Mouse (Mus musculus): ENCODE results near the gene Thrb. TPM values are rescaled to one million over a fixed set of nuclear protein-coding genes. Genes with fewer than 3 reads are reported as not detected.

Gene Thrb
- total and polyA plus RNA-seq, 3 experiments: 7.7 to 28.1 (median 27.5) TPM

DNA sequence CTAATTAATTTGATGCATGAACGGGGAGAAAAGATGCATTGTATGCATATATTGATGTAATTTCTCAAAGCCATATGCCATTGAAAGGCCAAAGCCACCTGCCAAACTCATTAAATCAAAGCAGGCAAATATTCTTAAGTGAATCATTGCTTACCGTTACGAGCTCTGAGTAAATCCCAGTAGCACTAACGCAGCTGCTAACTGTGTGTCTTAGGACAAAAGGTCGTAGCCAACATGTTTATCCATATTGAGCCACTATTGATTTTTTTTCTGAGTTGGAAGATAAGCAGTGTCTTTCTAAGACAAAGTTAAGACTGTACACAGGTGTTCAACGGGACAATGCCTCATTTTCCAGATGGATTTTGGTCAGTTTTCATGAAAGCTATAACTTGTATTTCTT lies 323.8 kb downstream of the Thrb start:
- TF ChIP-seq EP300 (IDR thresholded peaks at IDR 0.05; ENCODE audit: insufficient read depth, low read depth, low read length) (no peak), CTCF (IDR thresholded peaks at IDR 0.05) (no peak), POLR2A (IDR thresholded peaks at IDR 0.05; ENCODE audit: insufficient read depth, low read depth, low read length) (no peak)
- no peaks in the 10 kb centered on the region for H3K36me3 ChIP-seq (ENCODE audit: control insufficient read depth, insufficient read depth, low read length)
- no peaks in the 10 kb centered on the region for H3K79me2 ChIP-seq (replicated peaks; ENCODE audit: control insufficient read depth, insufficient read depth, low read length)
- H3K27ac ChIP-seq: no peak overlapping the region
- no peak overlapping the region for H3K4me3 ChIP-seq
- DNase-seq: no peak
- no peaks in the 10 kb centered on the region for H3K4me1 ChIP-seq (ENCODE audit: control insufficient read depth, insufficient read depth, low read length)
- no peaks in the 10 kb centered on the region for H3K27me3 ChIP-seq (ENCODE audit: control insufficient read depth, insufficient read depth, low read length)
- intact Hi-C loops (cut with DNase I): no loop called here
- no peak overlapping the region for H3K9ac ChIP-seq (ENCODE audit: low read depth, low read length)
- WGBS: 68% methylated on average over 6 of the region's 6 CpGs

DNA sequence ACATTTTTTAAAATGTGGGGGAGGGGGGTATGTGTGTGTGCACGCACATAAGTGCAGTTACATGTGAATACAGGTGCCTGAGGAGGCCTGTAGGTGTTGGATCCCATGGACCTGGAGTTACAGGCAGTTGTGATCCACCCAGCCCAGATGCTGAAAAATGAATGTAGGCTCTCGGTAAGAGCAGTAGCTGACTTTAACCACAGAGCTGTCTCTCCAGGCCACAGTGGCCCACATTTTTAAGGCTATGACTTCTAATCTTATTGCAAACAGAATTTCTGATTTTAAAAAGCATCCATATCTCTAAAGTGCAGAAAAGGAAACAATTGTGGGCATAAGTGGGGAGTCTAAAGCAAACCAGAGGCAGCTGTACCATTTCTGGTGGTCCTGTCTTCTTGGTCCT lies 328.5 kb downstream of the Thrb start:
- WGBS: 84% methylated on average over 2 of the region's 2 CpGs
- no peak for DNase-seq
- no peak overlapping the region for H3K4me3 ChIP-seq
- no peaks in the 10 kb centered on the region for H3K4me1 ChIP-seq (ENCODE audit: control insufficient read depth, insufficient read depth, low read length)
- no peaks in the 10 kb centered on the region for H3K36me3 ChIP-seq (ENCODE audit: control insufficient read depth, insufficient read depth, low read length)
- no peak overlapping the region for H3K27ac ChIP-seq
- no peaks in the 10 kb centered on the region for H3K27me3 ChIP-seq (ENCODE audit: control insufficient read depth, insufficient read depth, low read length)
- intact Hi-C loops (cut with DNase I): no loop called here
- H3K9ac ChIP-seq (ENCODE audit: low read depth, low read length): no peak overlapping the region
- TF ChIP-seq CTCF (IDR thresholded peaks at IDR 0.05) (no peak), POLR2A (IDR thresholded peaks at IDR 0.05; ENCODE audit: insufficient read depth, low read depth, low read length) (no peak), EP300 (IDR thresholded peaks at IDR 0.05; ENCODE audit: insufficient read depth, low read depth, low read length) (no peak)
- no peaks in the 10 kb centered on the region for H3K79me2 ChIP-seq (replicated peaks; ENCODE audit: control insufficient read depth, insufficient read depth, low read length)

GRCm38 (mm10) chr14:17989182-17989581 lies 329.1 kb downstream of the Thrb start:
- Histone ChIP-seq H3K9ac (ENCODE audit: low read depth, low read length) (no peak overlapping the region), H3K27me3 (ENCODE audit: control insufficient read depth, insufficient read depth, low read length) (no peaks in the 10 kb centered on the region), H3K36me3 (ENCODE audit: control insufficient read depth, insufficient read depth, low read length) (no peaks in the 10 kb centered on the region), H3K4me1 (ENCODE audit: control insufficient read depth, insufficient read depth, low read length) (no peaks in the 10 kb centered on the region), H3K4me3 (no peak overlapping the region), H3K27ac (no peak overlapping the region), H3K79me2 (replicated peaks; ENCODE audit: control insufficient read depth, insufficient read depth, low read length) (no peaks in the 10 kb centered on the region)
- intact Hi-C loops (cut with DNase I): no loop called here
- TF ChIP-seq CTCF (IDR thresholded peaks at IDR 0.05) (no peak), POLR2A (IDR thresholded peaks at IDR 0.05; ENCODE audit: insufficient read depth, low read depth, low read length) (no peak), EP300 (IDR thresholded peaks at IDR 0.05; ENCODE audit: insufficient read depth, low read depth, low read length) (no peak)
- WGBS: 59% methylated on average over 4 of the region's 4 CpGs
- DNase-seq: no peak

DNA sequence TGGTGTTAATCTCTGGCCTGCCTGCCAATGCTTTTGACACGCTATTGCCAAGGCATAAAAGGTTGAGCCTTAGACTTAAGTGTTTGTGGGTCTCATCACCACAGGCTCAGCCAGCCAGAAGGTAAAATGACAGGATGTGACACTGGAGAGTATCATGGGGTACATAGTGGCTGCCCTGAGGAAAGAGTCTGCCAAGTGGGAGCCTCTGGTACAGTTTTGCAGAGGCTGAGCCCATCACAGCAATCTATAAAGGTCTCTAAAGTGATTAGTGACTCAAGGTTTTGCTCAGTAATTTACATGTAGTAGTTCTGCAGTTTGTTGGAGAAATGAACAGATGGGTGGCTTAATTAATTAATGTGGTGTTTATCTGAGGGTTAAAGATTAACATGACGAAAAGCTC lies 330.1 kb downstream of the Thrb start:
- intact Hi-C loops (cut with DNase I): no loop called here
- WGBS: 87% methylated on average over 2 of the region's 2 CpGs
- Histone ChIP-seq H3K27ac (no peak overlapping the region), H3K9ac (ENCODE audit: low read depth, low read length) (no peak overlapping the region), H3K4me1 (ENCODE audit: control insufficient read depth, insufficient read depth, low read length) (no peaks in the 10 kb centered on the region), H3K4me3 (no peak overlapping the region), H3K27me3 (ENCODE audit: control insufficient read depth, insufficient read depth, low read length) (no peaks in the 10 kb centered on the region), H3K36me3 (ENCODE audit: control insufficient read depth, insufficient read depth, low read length) (no peaks in the 10 kb centered on the region), H3K79me2 (replicated peaks; ENCODE audit: control insufficient read depth, insufficient read depth, low read length) (no peaks in the 10 kb centered on the region)
- TF ChIP-seq POLR2A (IDR thresholded peaks at IDR 0.05; ENCODE audit: insufficient read depth, low read depth, low read length): no peak
- no peak for TF ChIP-seq EP300 (IDR thresholded peaks at IDR 0.05; ENCODE audit: insufficient read depth, low read depth, low read length)
- TF ChIP-seq CTCF (IDR thresholded peaks at IDR 0.05): no peak
- no peak for DNase-seq

- no peaks in the 10 kb centered on the region for H3K27me3 ChIP-seq (ENCODE audit: control insufficient read depth, insufficient read depth, low read length)
- 41% methylated on average over 2 of the region's 2 CpGs for WGBS
- H3K4me3 ChIP-seq: no peak overlapping the region
- no peaks in the 10 kb centered on the region for H3K4me1 ChIP-seq (ENCODE audit: control insufficient read depth, insufficient read depth, low read length)
- H3K27ac ChIP-seq: no peak overlapping the region
- no peak overlapping the region for H3K9ac ChIP-seq (ENCODE audit: low read depth, low read length)
- H3K79me2 ChIP-seq (replicated peaks; ENCODE audit: control insufficient read depth, insufficient read depth, low read length): no peaks in the 10 kb centered on the region
- no peak for TF ChIP-seq CTCF (IDR thresholded peaks at IDR 0.05)
- TF ChIP-seq EP300 (IDR thresholded peaks at IDR 0.05; ENCODE audit: insufficient read depth, low read depth, low read length): no peak
- no peak for TF ChIP-seq POLR2A (IDR thresholded peaks at IDR 0.05; ENCODE audit: insufficient read depth, low read depth, low read length)
- no peak for DNase-seq
- intact Hi-C loops (cut with DNase I): no loop called here
- no peaks in the 10 kb centered on the region for H3K36me3 ChIP-seq (ENCODE audit: control insufficient read depth, insufficient read depth, low read length)
These were observed 341.8 kb downstream of the Thrb start for GRCm38 (mm10) chr14:18001886-18002285.

GRCm38 (mm10) chr14:18003686-18004085 lies 343.6 kb downstream of the Thrb start:
- no peaks in the 10 kb centered on the region for H3K27me3 ChIP-seq (ENCODE audit: control insufficient read depth, insufficient read depth, low read length)
- H3K79me2 ChIP-seq (replicated peaks; ENCODE audit: control insufficient read depth, insufficient read depth, low read length): no peaks in the 10 kb centered on the region
- no peak overlapping the region for H3K27ac ChIP-seq
- no peak for DNase-seq
- no peaks in the 10 kb centered on the region for H3K36me3 ChIP-seq (ENCODE audit: control insufficient read depth, insufficient read depth, low read length)
- H3K4me1 ChIP-seq (ENCODE audit: control insufficient read depth, insufficient read depth, low read length): no peaks in the 10 kb centered on the region
- no peak overlapping the region for H3K9ac ChIP-seq (ENCODE audit: low read depth, low read length)
- H3K4me3 ChIP-seq: no peak overlapping the region
- WGBS: 83% methylated on average over 1 of the region's 1 CpGs
- intact Hi-C loops (cut with DNase I): no loop called here
- TF ChIP-seq CTCF (IDR thresholded peaks at IDR 0.05): no peak
